Mouse (Mus musculus) intestine, embryonic 15.5 days (tissue): ENCODE results near the gene Gm13285. TPM values are rescaled to one million over a fixed set of nuclear protein-coding genes. Genes with fewer than 3 reads are reported as not detected.
"Not testable (repeated sequence)": the region's sequence is repeated elsewhere in the genome, so short reads cannot be mapped to it uniquely, and the experiment has no call there.

ENCODE experiments used
- ATAC-seq: fragments of 200-750 bp; cut with Nextera tagmentation; 2 replicates; pipeline ENCODE4 v1.8.0; 2017; ENCODE audit warnings: moderate TSS enrichment, moderate library complexity
- H3K27ac ChIP-seq: fragments of 300-500 bp; sonication (generic); 2 replicates; pipeline ENCODE4 v1.5.1; 2015; ENCODE audit warnings: mild to moderate bottlenecking, inconsistent platforms
- H3K27me3 ChIP-seq: fragments of 300-500 bp; sonication (generic); replicated peaks from 2 replicates; pipeline ENCODE4 v1.6.1; 2015; ENCODE audit warnings: inconsistent platforms
- H3K36me3 ChIP-seq: fragments of 300-500 bp; sonication (generic); 2 replicates; pipeline ENCODE4 v1.6.1; 2015; ENCODE audit warnings: inconsistent platforms
- H3K4me1 ChIP-seq: fragments of 300-500 bp; sonication (generic); replicated peaks from 2 replicates; pipeline ENCODE4 v1.6.1; 2015; ENCODE audit warnings: inconsistent platforms
- H3K4me2 ChIP-seq: fragments of 300-500 bp; sonication (generic); replicated peaks from 2 replicates; pipeline ENCODE4 v1.6.1; 2015; ENCODE audit warnings: mild to moderate bottlenecking, inconsistent platforms
- H3K4me3 ChIP-seq: fragments of 300-500 bp; sonication (generic); replicated peaks from 2 replicates; pipeline ENCODE4 v1.5.1; 2015; ENCODE audit warnings: inconsistent platforms
- H3K9ac ChIP-seq: fragments of 300-500 bp; sonication (generic); 2 replicates; pipeline ENCODE4 v1.6.1; 2015; ENCODE audit warnings: inconsistent platforms
- H3K9me3 ChIP-seq: fragments of 300-500 bp; sonication (generic); 2 replicates; pipeline ENCODE4 v1.6.1; 2016; ENCODE audit warnings: inconsistent platforms
- WGBS: fragments of 180-500 bp; shearing (Covaris S2); methylation state at CpG from one replicate; pipeline ENCODE4 v1.1.7; 2015; 5-methylcytosine and 5-hydroxymethylcytosine counted together
- polyA plus RNA-seq: library from polyadenylated mRNA; unstranded; fragments of >200 nt; fragmentation: Nextera tagmentation; extraction: Ambion mirVana; gene quantifications from 2 replicates; pipeline ENCODE4 v1.2.1, GENCODE M21; 2015

The Gm13285 gene
- polyA plus RNA-seq, 1 experiment from 2014 or later: 1.1 TPM

DNA sequence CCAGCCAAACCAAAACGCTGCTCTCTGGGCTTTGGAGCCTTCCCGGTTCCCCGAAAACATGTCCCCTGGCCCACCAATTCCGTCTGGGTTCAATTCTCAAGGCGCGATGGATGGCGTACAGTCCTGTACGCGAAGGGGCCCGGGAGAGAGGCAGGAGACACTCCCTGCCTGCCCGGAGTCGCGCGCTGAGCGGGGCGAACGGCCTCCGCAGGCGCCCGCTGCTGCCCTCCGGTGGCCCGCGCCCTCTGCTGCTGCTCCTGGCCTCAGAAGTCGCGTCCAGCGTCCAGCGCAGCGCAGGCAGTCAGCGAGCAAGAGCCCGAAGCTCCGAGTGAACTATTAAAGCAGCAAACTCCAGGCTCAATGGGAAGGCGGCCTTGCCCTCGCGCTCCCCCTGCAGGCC, 6.3 kb downstream of the Gm13285 start:
- 0 out of 2 replicates have a peak overlapping the region, but pooled peaks have one; percentile 41 for H3K4me2 ChIP-seq
- WGBS: no CpG with 5 or more reads among the region's 34 CpGs
- not testable (repeated sequence) for H3K36me3 ChIP-seq, H3K27ac ChIP-seq, H3K27me3 ChIP-seq, H3K4me1 ChIP-seq, ATAC-seq, H3K9ac ChIP-seq, H3K4me3 ChIP-seq, H3K9me3 ChIP-seq

DNA sequence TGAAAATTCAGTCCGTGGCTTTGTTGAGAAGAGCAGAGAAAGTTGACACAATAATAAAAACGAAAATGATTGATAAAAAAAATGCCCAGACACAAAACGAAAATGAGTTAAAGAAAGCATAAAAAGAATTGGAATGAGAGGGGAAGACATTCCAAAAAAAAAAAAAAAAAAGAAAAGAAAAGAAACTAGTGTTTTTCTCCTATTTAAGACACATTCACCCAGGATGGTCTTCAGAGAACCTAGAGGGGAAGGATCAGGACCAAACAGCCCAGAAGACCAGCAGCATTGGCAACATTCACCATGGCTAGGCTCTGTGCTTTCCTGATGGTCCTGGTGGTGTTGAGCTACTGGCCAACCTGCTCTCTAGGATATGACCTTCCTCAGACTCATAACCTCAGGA, 16.5 kb downstream of the Gm13285 start, which contains the start of gene Ifna7:
Ifna7 (plus strand) TSS at position 301 of the 400 bp plus-strand sequence.
- Histone ChIP-seq H3K27me3 (no peaks in the 10 kb centered on the region), H3K4me2 (no peak within 1 kb of the TSS), H3K36me3 (no peaks in the 10 kb centered on the region), H3K4me1 (no peaks in the 10 kb centered on the region), H3K9ac (no peak within 1 kb of the TSS), H3K4me3 (no peak within 1 kb of the TSS), H3K27ac (no peak within 1 kb of the TSS), H3K9me3 (no peaks in the 10 kb centered on the region)
- WGBS: 48% methylated on average over 3 of the region's 3 CpGs
- ATAC-seq: no peak

DNA sequence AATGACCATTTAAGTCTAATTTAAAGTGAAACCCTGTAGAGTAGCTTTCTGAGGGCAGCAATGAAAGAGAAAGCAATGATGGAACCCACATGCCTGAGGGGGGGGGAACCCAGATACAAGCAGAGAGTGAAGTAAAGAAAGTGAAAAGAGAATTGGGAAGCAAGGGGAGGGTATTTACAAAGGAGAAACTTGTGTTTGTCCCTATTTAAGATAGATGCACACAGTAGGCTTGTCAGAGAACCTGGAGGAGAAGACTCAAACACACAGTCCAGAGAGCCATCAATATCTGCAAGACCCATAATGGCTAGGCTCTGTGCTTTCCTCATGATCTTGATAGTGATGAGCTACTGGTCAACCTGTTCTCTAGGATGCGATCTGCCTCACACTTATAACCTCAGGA, 20.2 kb downstream of the Gm13285 start, which contains the start of gene Ifna11:
Ifna11 (plus strand) TSS at position 301 of the 400 bp plus-strand sequence.
- no peaks in the 10 kb centered on the region for H3K27me3 ChIP-seq

GRCm38 (mm10) chr4:88822995-88823394, 23.5 kb downstream of the Gm13285 start:
- 23% methylated on average over 4 of the region's 4 CpGs for WGBS
- H3K4me3 ChIP-seq: no peak overlapping the region
- H3K27me3 ChIP-seq: no peaks in the 10 kb centered on the region

More for the DNA sequence above, 20.2 kb downstream of the Gm13285 start, which contains the start of gene Ifna11:
- H3K27ac ChIP-seq: no peak within 1 kb of the TSS
- ATAC-seq: no peak
- no peak within 1 kb of the TSS for H3K4me2 ChIP-seq
- no peaks in the 10 kb centered on the region for H3K4me1 ChIP-seq
- H3K9me3 ChIP-seq: no peaks in the 10 kb centered on the region
- no peak within 1 kb of the TSS for H3K4me3 ChIP-seq
- H3K9ac ChIP-seq: no peak within 1 kb of the TSS
- H3K36me3 ChIP-seq: no peaks in the 10 kb centered on the region
- 97% methylated on average over 1 of the region's 1 CpGs for WGBS

GRCm38 (mm10) chr4:88827116-88827515, 27.7 kb downstream of the Gm13285 start, which contains the start of gene Ifna6:
Gene Ifna6 (plus strand): TSS chr4:88827416.
- H3K9me3 ChIP-seq, H3K9ac ChIP-seq, H3K4me3 ChIP-seq, H3K27me3 ChIP-seq, H3K27ac ChIP-seq, ATAC-seq, H3K4me1 ChIP-seq, H3K36me3 ChIP-seq, H3K4me2 ChIP-seq: not testable (repeated sequence)

More at GRCm38 (mm10) chr4:88822995-88823394, 23.5 kb downstream of the Gm13285 start:
- H3K4me1 ChIP-seq: no peaks in the 10 kb centered on the region
- H3K4me2 ChIP-seq: no peak overlapping the region
- H3K9me3 ChIP-seq: no peaks in the 10 kb centered on the region
- no peaks in the 10 kb centered on the region for H3K36me3 ChIP-seq
- no peak overlapping the region for H3K27ac ChIP-seq
- no peak overlapping the region for H3K9ac ChIP-seq
- ATAC-seq: no peak

- WGBS: 28% methylated on average over 4 of the region's 4 CpGs
- ATAC-seq: no peak
- no peak overlapping the region for H3K27ac ChIP-seq
- no peak overlapping the region for H3K4me2 ChIP-seq
- no peaks in the 10 kb centered on the region for H3K9me3 ChIP-seq
- no peaks in the 10 kb centered on the region for H3K27me3 ChIP-seq
- H3K9ac ChIP-seq: no peak overlapping the region
- H3K4me1 ChIP-seq: no peaks in the 10 kb centered on the region
- no peak overlapping the region for H3K4me3 ChIP-seq
- no peaks in the 10 kb centered on the region for H3K36me3 ChIP-seq
Observed at GRCm38 (mm10) chr4:88830523-88830922, 31.1 kb downstream of the Gm13285 start.

- 61% methylated on average over 1 of the region's 1 CpGs for WGBS
Observed at GRCm38 (mm10) chr4:88835225-88835624, 35.8 kb downstream of the Gm13285 start, which contains the start of gene Ifna5. Gene Ifna5 (plus strand): TSS chr4:88835525.

DNA sequence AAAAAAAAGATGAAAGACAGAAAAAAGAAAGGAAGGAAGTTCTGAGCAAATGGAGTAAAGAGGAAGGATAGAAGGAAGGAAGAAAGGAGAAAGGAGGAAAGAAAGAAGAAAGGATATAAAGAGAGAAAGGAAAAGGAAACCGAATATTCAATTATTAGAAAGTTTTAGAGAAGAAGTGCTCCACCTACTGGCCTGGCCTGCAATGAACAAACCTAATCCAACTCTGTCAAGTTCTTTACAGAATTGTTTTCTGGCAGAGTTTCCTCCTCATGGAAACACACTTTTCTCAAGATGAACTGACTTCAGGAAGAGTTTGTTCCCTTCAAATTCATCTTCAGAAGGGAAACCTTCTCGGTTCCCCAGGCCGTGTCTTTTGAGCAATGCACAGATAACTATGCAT, 39.4 kb downstream of the Gm13285 start:
- WGBS: 40% methylated on average over 3 of the region's 3 CpGs
- Histone ChIP-seq H3K27ac (no peak overlapping the region), H3K4me2 (no peak overlapping the region), H3K9ac (no peak overlapping the region), H3K36me3 (no peaks in the 10 kb centered on the region), H3K4me3 (no peak overlapping the region), H3K9me3 (no peaks in the 10 kb centered on the region), H3K4me1 (no peaks in the 10 kb centered on the region), H3K27me3 (no peaks in the 10 kb centered on the region)
- ATAC-seq: no peak

More at GRCm38 (mm10) chr4:88835225-88835624, 35.8 kb downstream of the Gm13285 start, which contains the start of gene Ifna5:
- not testable (repeated sequence) for H3K27me3 ChIP-seq, ATAC-seq, H3K4me3 ChIP-seq, H3K27ac ChIP-seq, H3K4me1 ChIP-seq, H3K9ac ChIP-seq, H3K4me2 ChIP-seq, H3K9me3 ChIP-seq, H3K36me3 ChIP-seq

GRCm38 (mm10) chr4:88840058-88840457, 40.6 kb downstream of the Gm13285 start:
- H3K9ac ChIP-seq: no peak overlapping the region
- WGBS: 74% methylated on average over 3 of the region's 3 CpGs
- no peaks in the 10 kb centered on the region for H3K36me3 ChIP-seq
- no peaks in the 10 kb centered on the region for H3K9me3 ChIP-seq
- H3K27me3 ChIP-seq: no peaks in the 10 kb centered on the region
- no peak overlapping the region for H3K4me3 ChIP-seq
- no peaks in the 10 kb centered on the region for H3K4me1 ChIP-seq
- H3K4me2 ChIP-seq: no peak overlapping the region
- H3K27ac ChIP-seq: no peak overlapping the region
- ATAC-seq: no peak

GRCm38 (mm10) chr4:88841438-88841911, 42.0 kb downstream of the Gm13285 start, which contains the start of gene Ifna4:
Gene Ifna4 (plus strand): TSS chr4:88841861.
- Histone ChIP-seq H3K27me3 (no peaks in the 10 kb centered on the region), H3K27ac (no peak within 1 kb of the TSS), H3K4me2 (no peak within 1 kb of the TSS), H3K4me1 (no peaks in the 10 kb centered on the region), H3K9ac (no peak within 1 kb of the TSS), H3K9me3 (no peaks in the 10 kb centered on the region), H3K36me3 (no peaks in the 10 kb centered on the region), H3K4me3 (no peak within 1 kb of the TSS)
- ATAC-seq: no peak
- 59% methylated on average over 2 of the region's 2 CpGs for WGBS

DNA sequence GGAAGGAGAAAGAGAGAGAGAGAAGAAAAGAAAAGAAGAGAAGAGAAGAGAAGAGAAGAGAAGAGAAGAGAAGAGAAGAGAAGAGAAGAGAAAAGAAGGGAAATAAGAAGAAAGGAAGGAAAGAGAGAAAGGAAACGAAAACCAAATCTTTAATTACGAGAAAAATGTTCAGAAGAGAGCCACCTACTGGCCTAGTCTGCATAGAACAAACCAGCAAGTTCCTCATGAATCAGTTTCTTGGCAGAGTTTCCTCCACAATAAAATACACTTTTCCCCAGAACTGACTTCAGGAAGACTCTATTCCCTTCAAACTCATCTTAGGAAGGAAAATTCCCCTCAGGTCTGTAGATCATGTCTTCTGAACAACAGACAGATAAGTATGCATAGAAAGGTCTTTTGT, 45.9 kb downstream of the Gm13285 start:
- no peaks in the 10 kb centered on the region for H3K27me3 ChIP-seq
- H3K4me1 ChIP-seq: no peaks in the 10 kb centered on the region
- H3K27ac ChIP-seq: no peak overlapping the region
- no peak overlapping the region for H3K9ac ChIP-seq
- H3K9me3 ChIP-seq: no peaks in the 10 kb centered on the region
- H3K4me2 ChIP-seq: no peak overlapping the region
- ATAC-seq: no peak
- 59% methylated on average over 2 of the region's 2 CpGs for WGBS
- H3K4me3 ChIP-seq: no peak overlapping the region
- H3K36me3 ChIP-seq: no peaks in the 10 kb centered on the region

DNA sequence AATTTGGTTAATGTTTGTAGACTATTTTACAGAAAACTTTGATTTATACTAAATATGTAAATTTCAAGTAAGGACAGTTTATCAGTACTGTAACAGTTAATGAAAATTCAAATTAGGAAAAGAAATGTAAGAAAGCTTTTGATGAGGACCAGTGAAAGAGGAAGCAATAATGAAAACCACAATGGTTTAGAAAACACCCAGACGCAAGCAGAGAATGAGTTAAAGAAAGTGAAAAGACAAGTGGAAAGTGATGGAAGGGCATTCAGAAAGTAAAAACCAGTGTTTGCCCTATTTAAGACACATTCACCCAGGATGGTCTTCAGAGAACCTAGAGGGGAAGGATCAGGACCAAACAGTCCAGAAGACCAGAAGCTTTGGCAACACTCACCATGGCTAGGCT, 50.2 kb downstream of the Gm13285 start, which contains the start of gene Ifna1:
Ifna1 (plus strand) TSS at position 390 of the 400 bp plus-strand sequence.
- Histone ChIP-seq H3K27me3 (no peaks in the 10 kb centered on the region), H3K4me3 (no peak within 1 kb of the TSS), H3K4me2 (no peak within 1 kb of the TSS), H3K27ac (no peak within 1 kb of the TSS), H3K9ac (no peak within 1 kb of the TSS), H3K4me1 (no peaks in the 10 kb centered on the region), H3K36me3 (no peaks in the 10 kb centered on the region), H3K9me3 (no peaks in the 10 kb centered on the region)
- no peak for ATAC-seq
- 90% methylated on average over 1 of the region's 1 CpGs for WGBS
